Mouse (Mus musculus) left cerebral cortex, postnatal 14 days (tissue): ENCODE measurements around the gene 0610037L13Rik. TPM values are rescaled to one million over a fixed set of nuclear protein-coding genes. Genes with fewer than 3 reads are reported as not detected.

Experiments used
- DNase-seq, 2 experiments: peaks; one replicate each; pipeline ENCODE4 v3.0.0; 2021 to 2022; ENCODE audit warnings: low spot score in 2 of 2, mixed read lengths in 1 of 2
- intact Hi-C: fragments of 180-260 bp; cut with DNase I; formaldehyde crosslinking; loops from one replicate; pipeline ENCODE4 v1.15.1; 2025
- long read RNA-seq, 2 experiments: library from polyadenylated mRNA; stranded (forward); transcript quantifications; one replicate each; pipeline ENCODE4 v2.0.0; 2021
- total RNA-seq, 2 experiments: library from RNA; stranded (reverse); gene quantifications; 2 replicates each; pipeline ENCODE4 v1.2.3; 2021

The 0610037L13Rik gene
- total RNA-seq, result 10 to 100 TPM; 57.9 to 59.3 TPM
- long read RNA-seq, experiment 1, transcript 0610037L13Rik-206 (7 exons, 835 nt), result minor isoform, 6 of 51 reads
- long read RNA-seq, experiment 1, transcript 0610037L13Rik-207 (7 exons, 1,551 nt), result minor isoform, 11 of 51 reads
- long read RNA-seq, experiment 1, transcript 0610037L13Rik-212 (8 exons, 2,997 nt), result major isoform, 20 of 51 reads
- long read RNA-seq, experiment 1, partial matches to known transcripts, result 6 of 51 reads
- long read RNA-seq, experiment 1, other reads (novel, unspliced or antisense), result 8 of 51 reads
- long read RNA-seq, experiment 2, transcript 0610037L13Rik-212 (8 exons, 2,997 nt), result minor isoform, 12 of 52 reads
- long read RNA-seq, experiment 2, transcript 0610037L13Rik-206 (7 exons, 835 nt), result major isoform, 17 of 52 reads
- long read RNA-seq, experiment 2, transcript 0610037L13Rik-207 (7 exons, 1,551 nt), result minor isoform, 13 of 52 reads
- long read RNA-seq, experiment 2, partial matches to known transcripts, result 1 of 52 reads
- long read RNA-seq, experiment 2, other reads (novel, unspliced or antisense), result 9 of 52 reads

GRCm38 (mm10) chr4:107889731-107890432 lies at the start of gene 0610037L13Rik:
Gene 0610037L13Rik, plus strand, starts transcription at chr4:107889813.
- intact Hi-C loops, result loop anchor here (10.0 kb wide), 1 partner anchor 435 kb away; the partner anchor contains the start of gene Coa7

GRCm38 (mm10) chr4:107843687-107844086 lies 45.9 kb upstream of the 0610037L13Rik start:
- DNase-seq, result no peak
- intact Hi-C loops, result loop anchor here (5.0 kb wide), 1 partner anchor 41 kb away; the partner anchor contains the start of gene Lrp8

More at GRCm38 (mm10) chr4:107889731-107890432, at the start of gene 0610037L13Rik:
- DNase-seq, result peak; percentile 92 to 94

- peak; percentile 81 to 82 for DNase-seq
- intact Hi-C loops, result loop anchor here (1.0 to 5.0 kb wide), 2 partner anchors 43 to 107 kb away; partner anchors contain the start of gene Lrp8
These were observed 44.6 kb upstream of the 0610037L13Rik start for GRCm38 (mm10) chr4:107844971-107845370.

- intact Hi-C loops, result no loop called here
- no peak for DNase-seq
These were observed 42.8 kb upstream of the 0610037L13Rik start for GRCm38 (mm10) chr4:107846795-107847194.

- intact Hi-C loops, result no loop called here
- DNase-seq, result no peak
These were observed 41.1 kb upstream of the 0610037L13Rik start for GRCm38 (mm10) chr4:107848546-107848945.

- DNase-seq, result no peak
- intact Hi-C loops, result no loop called here
These were observed 40.0 kb upstream of the 0610037L13Rik start for GRCm38 (mm10) chr4:107849621-107850020.

- no peak for DNase-seq
- intact Hi-C loops, result no loop called here
These were observed 39.5 kb upstream of the 0610037L13Rik start for GRCm38 (mm10) chr4:107850091-107850490.

- no peak for DNase-seq
- intact Hi-C loops, result no loop called here
These were observed 36.3 kb upstream of the 0610037L13Rik start for GRCm38 (mm10) chr4:107853333-107853732.

- no peak for DNase-seq
- intact Hi-C loops, result no loop called here
These were observed 35.8 kb upstream of the 0610037L13Rik start for GRCm38 (mm10) chr4:107853836-107854235.

- intact Hi-C loops, result no loop called here
These were observed 32.5 kb upstream of the 0610037L13Rik start for GRCm38 (mm10) chr4:107856958-107857686.

GRCm38 (mm10) chr4:107858995-107859394 lies 30.6 kb upstream of the 0610037L13Rik start:
- no peak for DNase-seq
- intact Hi-C loops, result no loop called here

More at GRCm38 (mm10) chr4:107856958-107857686, 32.5 kb upstream of the 0610037L13Rik start:
- DNase-seq, result peak in 1 of 2 experiments; percentile 52

- intact Hi-C loops, result no loop called here
- no peak for DNase-seq
These were observed 24.7 kb upstream of the 0610037L13Rik start for GRCm38 (mm10) chr4:107864866-107865265.

GRCm38 (mm10) chr4:107879254-107880050 lies 10.2 kb upstream of the 0610037L13Rik start, which contains the start of gene Magoh:
Gene Magoh, plus strand, starts transcription at chr4:107879755.
- peak; percentile 96 to 97 for DNase-seq
- intact Hi-C loops, result no loop called here

GRCm38 (mm10) chr4:107881631-107882030 lies 8.0 kb upstream of the 0610037L13Rik start:
- intact Hi-C loops, result no loop called here
- no peak for DNase-seq

- DNase-seq, result no peak
- intact Hi-C loops, result no loop called here
These were observed 3.2 kb upstream of the 0610037L13Rik start for GRCm38 (mm10) chr4:107886371-107886770.

GRCm38 (mm10) chr4:107889385-107889730 lies 255 bp upstream of the 0610037L13Rik start:
- no peak for DNase-seq
- intact Hi-C loops, result no loop called here

- DNase-seq, result peak in 1 of 2 experiments; percentile 30
- intact Hi-C loops, result loop anchor here (10.0 kb wide), 1 partner anchor 432 kb away; the partner anchor contains the start of gene Coa7
These were observed 3.0 kb downstream of the 0610037L13Rik start for GRCm38 (mm10) chr4:107892663-107893062.

- intact Hi-C loops, result loop anchor here (10.0 kb wide), 1 partner anchor 425 kb away; the partner anchor contains the start of gene Coa7
- DNase-seq, result no peak
These were observed 9.8 kb downstream of the 0610037L13Rik start for GRCm38 (mm10) chr4:107899211-107899927.
